Mouse (Mus musculus): Measurements from ENCODE around the gene Nubpl.

The Nubpl gene

GRCm38 (mm10) chr12:52247438-52247837 lies 149.9 kb downstream of the Nubpl start:
- DNase-seq = no peak

DNA sequence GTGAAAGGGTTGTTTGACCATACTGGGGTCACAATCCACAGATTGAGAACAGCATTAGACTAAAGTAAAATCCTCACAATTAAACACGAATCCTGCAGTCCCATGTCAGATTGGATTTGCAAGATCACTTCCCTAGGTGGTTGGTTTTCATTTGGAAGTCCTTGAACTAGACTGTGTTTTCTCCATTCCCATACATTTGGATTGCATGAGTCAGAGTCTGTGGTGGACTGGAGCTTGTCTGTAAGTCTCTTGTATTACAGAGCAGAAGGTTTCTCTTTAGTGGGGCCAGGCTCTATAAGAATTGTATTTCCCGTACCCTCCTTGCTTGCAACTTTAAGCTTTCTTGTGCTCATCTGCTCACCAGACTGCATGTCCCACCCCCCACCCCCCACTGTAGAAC lies 151.0 kb downstream of the Nubpl start:
- no peak for DNase-seq

- no peak for DNase-seq
Measured at GRCm38 (mm10) chr12:52254089-52254488, 156.6 kb downstream of the Nubpl start.

GRCm38 (mm10) chr12:52268131-52268530 lies 170.6 kb downstream of the Nubpl start:
- DNase-seq = no peak

DNA sequence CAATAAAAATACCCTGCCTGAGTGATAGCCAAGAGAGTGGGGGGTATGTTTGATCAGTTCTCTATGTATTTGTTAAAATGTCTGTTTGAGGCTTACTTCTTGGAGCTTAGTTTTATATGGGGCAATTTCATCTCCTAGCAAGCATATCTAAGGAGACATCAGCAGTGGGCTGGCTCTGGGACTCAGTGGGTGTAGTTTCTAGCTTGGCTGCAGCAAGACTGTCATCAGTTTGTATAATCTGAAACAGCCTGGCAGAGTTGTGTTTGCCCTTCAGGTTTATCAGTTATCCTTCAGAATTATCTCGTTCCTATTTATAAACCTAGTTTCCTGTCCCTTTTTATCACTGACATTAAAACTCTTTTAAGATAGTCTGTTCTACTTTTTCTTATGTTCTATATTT lies 175.3 kb downstream of the Nubpl start:
- no peak for DNase-seq

GRCm38 (mm10) chr12:52276320-52276719 lies 178.8 kb downstream of the Nubpl start:
- no peak for DNase-seq

GRCm38 (mm10) chr12:52281232-52281631 lies 183.7 kb downstream of the Nubpl start:
- DNase-seq = no peak

DNA sequence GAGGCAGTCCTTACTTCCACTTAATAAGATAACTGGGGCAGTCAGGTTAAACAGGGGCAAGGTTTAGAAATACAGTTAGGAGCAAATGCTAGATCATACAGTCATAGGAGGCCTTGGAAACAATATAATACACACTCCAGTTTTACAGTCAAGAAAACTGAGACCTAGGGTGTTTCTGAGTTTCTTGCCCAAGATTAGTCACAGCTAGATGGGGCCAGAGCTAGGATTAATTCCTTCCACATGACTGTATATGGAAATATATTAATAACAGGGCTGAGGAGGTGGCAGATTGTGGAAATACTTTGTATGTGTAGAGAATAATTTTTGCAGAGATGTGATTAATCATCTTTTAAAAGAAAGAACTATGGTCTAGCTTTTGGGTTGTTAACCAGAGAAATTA lies 186.9 kb downstream of the Nubpl start:
- DNase-seq = no peak

DNA sequence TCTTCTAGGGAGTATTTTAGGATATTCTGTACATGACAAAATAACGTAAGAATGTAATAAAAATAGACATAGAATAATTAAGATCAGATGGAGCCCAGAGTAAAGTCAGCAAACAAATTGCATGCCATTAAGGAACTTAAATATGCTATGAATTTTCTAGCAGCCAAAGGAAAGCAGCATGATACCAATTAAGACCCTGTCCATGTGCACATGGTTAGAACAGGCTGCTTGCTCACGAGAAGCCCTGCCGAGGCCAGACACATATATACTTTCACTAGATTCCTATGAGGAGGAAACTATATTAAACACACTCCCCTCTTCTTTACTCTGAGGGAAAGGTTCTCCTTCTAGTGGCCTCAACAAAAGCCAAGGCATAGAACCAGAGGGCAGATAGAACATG lies 189.3 kb downstream of the Nubpl start:
- DNase-seq = no peak

- DNase-seq = peak; percentile 88
Measured at GRCm38 (mm10) chr12:52288537-52288936, 191.0 kb downstream of the Nubpl start.

DNA sequence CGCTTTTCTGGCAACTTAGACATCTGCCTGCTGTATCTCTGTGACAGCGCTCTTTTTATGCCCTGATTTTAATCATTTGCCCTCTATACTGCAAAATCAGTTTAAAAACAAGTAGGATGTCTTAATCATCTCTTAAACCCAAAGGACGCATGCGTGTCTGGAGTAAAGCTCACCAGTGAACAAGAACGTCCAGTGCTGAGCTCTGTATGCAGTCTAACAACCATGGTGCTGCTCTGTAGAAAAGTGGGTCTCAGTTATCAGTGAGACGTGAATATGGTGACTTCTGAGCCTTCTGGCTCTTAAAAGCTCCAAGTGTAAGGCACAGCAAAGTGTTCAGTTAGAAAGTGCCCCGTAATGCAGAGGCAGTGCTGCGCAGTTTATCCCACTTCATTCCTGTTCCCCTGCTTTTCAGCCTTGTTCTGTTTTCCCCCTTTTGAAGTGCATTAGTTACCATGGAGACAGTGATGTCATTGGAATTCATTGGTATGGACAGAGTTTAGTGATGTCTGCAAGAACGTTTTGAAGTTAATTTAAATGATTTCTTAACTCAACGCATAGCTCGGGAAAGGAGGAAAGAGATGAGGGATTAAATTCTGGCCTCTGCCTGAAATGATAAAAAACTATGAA lies 191.5 kb downstream of the Nubpl start:
- DNase-seq = no peak

GRCm38 (mm10) chr12:52289594-52289993 lies 192.1 kb downstream of the Nubpl start:
- no peak for DNase-seq

DNA sequence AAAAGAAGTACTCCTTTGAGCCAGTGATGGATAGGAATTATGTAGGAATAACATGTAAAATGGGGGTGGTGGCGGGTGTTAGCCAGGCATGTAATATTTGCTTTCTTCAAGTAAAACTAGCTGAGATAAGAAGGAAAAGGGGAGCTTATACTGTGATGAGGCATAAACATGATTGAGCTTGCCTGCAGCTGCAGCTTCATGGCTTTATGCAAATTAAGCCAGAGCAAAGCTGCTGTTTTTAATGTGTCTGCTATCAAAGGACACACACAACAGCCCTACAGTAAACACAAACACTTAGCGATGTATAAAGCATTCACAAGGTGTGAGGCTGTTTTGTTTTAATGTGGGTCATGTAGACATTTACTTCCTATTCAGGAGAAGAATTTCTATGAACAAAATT lies 196.4 kb downstream of the Nubpl start:
- DNase-seq = no peak

DNA sequence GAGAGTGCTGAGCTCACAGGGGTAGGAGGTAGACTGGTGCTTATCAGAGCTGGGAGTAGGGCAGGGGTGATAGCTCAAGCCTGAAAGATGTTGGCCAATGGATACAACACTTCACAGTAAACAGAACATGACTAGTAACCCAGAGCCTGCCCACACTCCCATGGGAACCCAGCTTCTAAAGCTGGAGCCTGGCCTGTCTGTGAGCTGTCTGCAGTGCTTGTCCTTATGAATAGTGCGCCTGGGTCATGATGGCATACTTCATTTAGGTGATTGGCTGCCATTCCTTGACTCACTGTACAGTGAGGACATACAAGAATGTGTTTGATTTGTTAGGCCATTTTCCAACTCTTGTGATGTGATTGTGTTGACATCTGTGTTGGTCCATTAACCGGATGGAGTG lies 200.5 kb downstream of the Nubpl start:
- no peak for DNase-seq

GRCm38 (mm10) chr12:52298683-52299082 lies 201.1 kb downstream of the Nubpl start:
- DNase-seq = no peak

DNA sequence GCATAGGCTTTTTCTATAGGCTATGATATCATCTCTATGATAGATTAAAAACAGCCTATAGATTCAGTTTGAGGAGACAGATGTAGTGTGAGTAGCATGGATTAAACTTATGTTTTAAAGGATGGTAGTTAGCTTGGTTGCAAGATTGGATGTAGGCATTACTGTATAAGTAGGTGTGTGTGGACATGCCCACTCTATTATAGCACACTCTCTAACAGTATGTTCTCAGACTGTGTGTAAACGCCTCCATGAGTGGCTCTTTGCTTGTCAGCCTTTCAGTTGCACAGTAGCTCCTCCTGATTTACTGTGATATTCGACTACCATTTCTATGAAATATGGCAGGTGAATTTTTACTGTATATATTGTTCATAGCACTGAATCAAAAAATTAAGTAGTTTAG lies 205.4 kb downstream of the Nubpl start:
- no peak for DNase-seq

DNA sequence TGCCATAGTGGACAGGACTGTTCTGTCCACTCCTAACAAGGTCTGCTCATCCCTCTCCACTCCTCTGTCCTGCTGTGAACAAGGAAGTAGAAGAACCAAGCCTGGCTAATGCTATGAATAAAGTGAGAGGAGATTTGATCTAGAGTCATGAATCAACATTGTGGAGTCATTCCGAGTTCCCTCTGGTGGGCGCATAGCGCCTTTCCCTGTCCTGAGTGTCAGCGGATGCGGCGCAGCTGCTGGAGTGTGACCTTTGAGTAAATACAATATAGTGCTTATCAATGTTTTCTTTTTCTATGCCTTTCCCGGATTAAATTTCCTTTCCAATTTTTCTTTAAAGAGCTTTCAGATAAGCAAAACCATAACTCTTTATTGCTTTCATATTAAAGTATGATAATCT lies 208.8 kb downstream of the Nubpl start:
- peak; percentile 65 for DNase-seq

DNA sequence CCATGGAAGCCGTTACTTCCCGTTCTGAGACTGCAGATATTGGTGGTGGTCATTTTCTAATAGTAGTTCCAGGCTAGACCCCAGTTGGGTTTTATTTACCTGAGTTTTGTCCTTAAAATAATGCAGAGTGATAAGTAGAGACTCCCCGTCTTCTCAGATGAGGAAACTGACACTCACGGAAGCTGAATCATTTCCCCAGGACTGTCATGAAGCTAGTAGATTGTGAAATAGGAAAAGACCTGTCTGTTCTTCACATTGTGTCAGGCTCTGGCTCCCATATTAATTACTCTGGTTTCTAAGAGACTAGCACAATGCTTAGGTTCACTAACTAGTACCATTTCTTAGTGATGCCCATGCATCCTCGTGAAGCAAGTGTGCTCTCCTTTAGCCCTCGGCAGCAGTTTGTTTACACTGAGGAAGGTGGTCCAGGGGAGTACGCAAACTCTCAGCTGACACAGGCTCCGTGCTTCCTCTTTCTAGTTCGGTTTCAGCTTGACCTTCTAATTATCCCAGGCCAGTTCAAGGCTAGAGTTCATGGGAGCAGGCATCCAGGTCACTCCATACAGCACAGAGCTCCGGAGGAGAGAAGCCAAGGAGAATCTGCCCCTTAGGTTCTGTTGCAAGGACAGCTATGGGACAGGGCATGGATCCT lies 209.9 kb downstream of the Nubpl start:
- DNase-seq = no peak

DNA sequence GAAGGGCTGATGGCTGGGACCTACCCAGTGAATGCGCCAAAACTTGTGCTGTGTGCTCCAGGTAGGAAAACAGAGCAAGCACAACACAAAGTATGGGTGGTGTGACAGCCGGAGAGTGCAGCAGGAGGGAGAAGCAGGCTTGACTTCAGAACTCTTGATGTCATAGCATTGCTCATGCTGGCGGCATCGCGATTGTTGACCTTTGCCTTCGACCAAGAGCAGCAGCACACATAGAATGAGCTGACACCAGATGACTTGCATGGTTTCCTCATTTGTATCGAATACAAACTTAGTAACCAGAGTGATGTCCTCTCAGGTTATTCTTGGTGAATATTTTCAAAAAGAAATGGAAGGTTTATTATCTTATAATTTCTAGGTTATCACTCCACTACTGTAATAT lies 211.1 kb downstream of the Nubpl start:
- no peak for DNase-seq

- peak; percentile 21 for DNase-seq
Measured at GRCm38 (mm10) chr12:52314818-52315217, 217.3 kb downstream of the Nubpl start.

- no peak for DNase-seq
Measured at GRCm38 (mm10) chr12:52317635-52318034, 220.1 kb downstream of the Nubpl start.

DNA sequence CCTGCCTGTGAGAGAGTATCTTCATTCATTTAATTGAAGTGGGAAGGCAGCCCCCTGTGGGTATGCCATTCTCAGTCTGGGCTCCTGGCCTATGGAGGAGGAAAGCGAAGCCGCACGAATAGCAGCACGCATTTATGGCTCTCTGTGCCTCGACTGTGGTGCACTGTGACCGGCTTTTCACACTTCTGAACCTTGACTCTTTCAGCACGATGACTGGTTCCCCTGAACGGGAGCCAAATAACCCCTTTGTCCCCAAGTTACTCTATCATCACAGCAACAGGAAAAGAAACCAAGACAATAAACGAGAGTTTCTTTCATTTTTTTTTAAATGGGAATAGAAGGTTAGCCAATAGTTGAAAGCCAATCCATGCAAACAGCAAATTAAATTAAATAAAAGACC lies 220.9 kb downstream of the Nubpl start:
- no peak for DNase-seq

DNA sequence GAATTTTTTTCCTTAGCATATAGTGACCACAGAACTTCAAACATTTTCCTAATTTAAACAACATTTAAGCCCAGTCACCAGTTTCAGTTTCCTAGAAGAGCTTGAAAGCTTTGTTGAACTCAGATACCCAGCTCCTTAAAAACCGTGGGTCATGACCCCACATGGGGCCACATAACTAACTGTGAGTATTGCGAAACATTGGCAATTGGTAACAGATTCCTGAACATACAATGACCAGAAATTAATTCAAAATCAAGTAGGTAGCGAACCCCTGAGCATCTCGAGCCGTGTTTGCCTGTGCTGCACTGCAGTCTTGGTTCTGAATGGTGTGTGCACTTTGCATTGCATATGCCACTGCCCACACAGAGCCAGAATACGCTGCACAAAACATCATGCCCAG lies 221.6 kb downstream of the Nubpl start:
- no peak for DNase-seq

- DNase-seq = peak; percentile 14
Measured at GRCm38 (mm10) chr12:52328488-52328887, 231.0 kb downstream of the Nubpl start.

DNA sequence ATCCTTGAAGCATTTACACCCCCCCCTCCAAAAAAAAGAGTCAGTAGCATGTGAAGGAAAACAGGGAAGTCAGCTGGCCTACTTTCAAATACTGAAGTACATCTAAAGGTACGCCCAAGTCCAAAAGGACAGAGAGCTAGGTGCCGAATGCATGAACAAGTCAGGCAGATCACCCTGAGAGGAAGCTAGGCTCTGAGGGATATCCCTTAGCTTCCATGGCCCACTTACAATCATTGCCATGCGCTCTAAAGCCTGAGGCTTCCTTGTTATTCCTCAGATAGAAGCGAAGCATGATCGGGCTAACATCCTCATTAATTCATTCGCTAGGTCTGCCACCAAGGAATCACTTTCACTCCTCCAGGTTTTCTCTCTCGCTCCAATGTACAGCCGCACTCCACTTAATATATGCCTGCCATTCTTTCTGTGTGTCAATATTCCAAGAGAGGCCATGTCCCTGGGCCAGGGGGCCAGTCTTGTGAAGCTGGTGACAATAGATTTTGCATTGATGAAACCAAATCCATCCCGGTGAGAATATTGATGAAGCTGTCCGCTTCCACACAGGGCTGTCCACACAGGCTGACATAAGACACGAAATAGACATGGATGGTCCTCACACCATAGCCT lies 237.7 kb downstream of the Nubpl start:
- no peak for DNase-seq

All from lung, postnatal 36 days (tissue).